Mouse (Mus musculus) limb, embryonic 10.5 days (tissue): ENCODE measurements around the gene Pus10. TPM values are rescaled to one million over a fixed set of nuclear protein-coding genes. Genes with fewer than 3 reads are reported as not detected.

ENCODE experiments used
- DNase-seq: peaks from one replicate; pipeline ENCODE4 v3.0.0-alpha.2; 2017; ENCODE audit warnings: low spot score
- H3K27ac ChIP-seq: fragments of 300-500 bp; sonication (generic); 2 replicates; pipeline ENCODE4 v1.5.1; 2016; ENCODE audit warnings: mild to moderate bottlenecking
- H3K27me3 ChIP-seq: fragments of 300-500 bp; sonication (generic); 2 replicates; pipeline ENCODE4 v1.6.1; 2016; ENCODE audit warnings: low read depth, mild to moderate bottlenecking; ENCODE audit not compliant: poor library complexity, severe bottlenecking
- H3K36me3 ChIP-seq: fragments of 300-500 bp; sonication (generic); 2 replicates; pipeline ENCODE4 v1.6.1; 2016; ENCODE audit warnings: mild to moderate bottlenecking, moderate library complexity
- H3K4me1 ChIP-seq: fragments of 300-500 bp; sonication (generic); 2 replicates; pipeline ENCODE4 v1.6.1; 2016
- H3K4me3 ChIP-seq: fragments of 300-500 bp; sonication (generic); 2 replicates; pipeline ENCODE4 v1.5.1; 2016; ENCODE audit warnings: mild to moderate bottlenecking, moderate library complexity
- H3K9me3 ChIP-seq: fragments of 300-500 bp; sonication (generic); replicated peaks from 2 replicates; pipeline ENCODE4 v1.6.1; 2016; ENCODE audit warnings: mild to moderate bottlenecking
- whole genome bisulfite sequencing: fragments of 180-500 bp; shearing (Covaris S2); methylation state at CpG from one replicate; pipeline ENCODE4 v1.1.7; 2016; 5-methylcytosine and 5-hydroxymethylcytosine counted together
- polyA plus RNA-seq: library from polyadenylated mRNA; unstranded; fragments of >200 nt; fragmentation: Nextera tagmentation; extraction: Ambion mirVana; gene quantifications from 2 replicates; pipeline ENCODE4 v1.2.1, GENCODE M21; 2016

Pus10 gene
- polyA plus RNA-seq, 1 experiment from 2014 or later, result 30.3 TPM

- Histone ChIP-seq H3K36me3 (peaks cover 63% of the 10 kb centered on the region), H3K27me3 (no peaks in the 10 kb centered on the region), H3K27ac (no peak overlapping the region), H3K4me3 (no peak overlapping the region), H3K9me3 (no peaks in the 10 kb centered on the region), H3K4me1 (no peaks in the 10 kb centered on the region)
- 93% methylated on average over 7 of the region's 7 CpGs for WGBS
- no peak for DNase-seq
Measured at GRCm38 (mm10) chr11:23704604-23705294, 39.3 kb downstream of the Pus10 start.

- peaks cover 94% of the 10 kb centered on the region for H3K36me3 ChIP-seq
- no peak for DNase-seq
- no peaks in the 10 kb centered on the region for H3K4me1 ChIP-seq
- no peaks in the 10 kb centered on the region for H3K27me3 ChIP-seq
- no peak overlapping the region for H3K4me3 ChIP-seq
- H3K27ac ChIP-seq, result no peak overlapping the region
- 93% methylated on average over 3 of the region's 3 CpGs for WGBS
- H3K9me3 ChIP-seq, result no peaks in the 10 kb centered on the region
Measured at GRCm38 (mm10) chr11:23712299-23712698, 46.8 kb downstream of the Pus10 start.

- no peak for DNase-seq
- WGBS, result over 99% methylated on average over 2 of the region's 2 CpGs
- Histone ChIP-seq H3K9me3 (no peaks in the 10 kb centered on the region), H3K36me3 (peaks cover 100% of the 10 kb centered on the region), H3K27me3 (no peaks in the 10 kb centered on the region), H3K4me1 (no peaks in the 10 kb centered on the region), H3K27ac (no peak overlapping the region), H3K4me3 (no peak overlapping the region)
Measured at GRCm38 (mm10) chr11:23718856-23719255, 53.4 kb downstream of the Pus10 start.

GRCm38 (mm10) chr11:23719825-23720224 is 54.4 kb downstream of the Pus10 start:
- no peaks in the 10 kb centered on the region for H3K9me3 ChIP-seq
- 90% methylated on average over 3 of the region's 3 CpGs for WGBS
- no peak overlapping the region for H3K27ac ChIP-seq
- no peaks in the 10 kb centered on the region for H3K27me3 ChIP-seq
- no peak overlapping the region for H3K4me3 ChIP-seq
- no peak for DNase-seq
- H3K36me3 ChIP-seq, result peaks cover 95% of the 10 kb centered on the region
- H3K4me1 ChIP-seq, result no peaks in the 10 kb centered on the region

GRCm38 (mm10) chr11:23722326-23722725 is 56.9 kb downstream of the Pus10 start:
- H3K4me3 ChIP-seq, result no peak overlapping the region
- no peaks in the 10 kb centered on the region for H3K27me3 ChIP-seq
- DNase-seq, result no peak
- WGBS, result 55% methylated on average over 2 of the region's 2 CpGs
- no peaks in the 10 kb centered on the region for H3K4me1 ChIP-seq
- no peak overlapping the region for H3K27ac ChIP-seq
- no peaks in the 10 kb centered on the region for H3K9me3 ChIP-seq
- H3K36me3 ChIP-seq, result peaks cover 94% of the 10 kb centered on the region

- H3K27ac ChIP-seq, result no peak overlapping the region
- no peaks in the 10 kb centered on the region for H3K27me3 ChIP-seq
- 87% methylated on average over 2 of the region's 2 CpGs for WGBS
- H3K9me3 ChIP-seq, result no peaks in the 10 kb centered on the region
- H3K36me3 ChIP-seq, result peaks cover 93% of the 10 kb centered on the region
- no peak overlapping the region for H3K4me3 ChIP-seq
- DNase-seq, result no peak
- no peaks in the 10 kb centered on the region for H3K4me1 ChIP-seq
Measured at GRCm38 (mm10) chr11:23725850-23726249, 60.4 kb downstream of the Pus10 start.

GRCm38 (mm10) chr11:23726441-23726840 is 61.0 kb downstream of the Pus10 start:
- H3K9me3 ChIP-seq, result no peaks in the 10 kb centered on the region
- H3K27me3 ChIP-seq, result no peaks in the 10 kb centered on the region
- H3K27ac ChIP-seq, result no peak overlapping the region
- WGBS, result 87% methylated on average over 2 of the region's 2 CpGs
- H3K4me3 ChIP-seq, result no peak overlapping the region
- H3K4me1 ChIP-seq, result no peaks in the 10 kb centered on the region
- H3K36me3 ChIP-seq, result peaks cover 93% of the 10 kb centered on the region
- DNase-seq, result no peak

GRCm38 (mm10) chr11:23728186-23728585 is 62.7 kb downstream of the Pus10 start:
- H3K27ac ChIP-seq, result no peak overlapping the region
- no peaks in the 10 kb centered on the region for H3K27me3 ChIP-seq
- H3K9me3 ChIP-seq, result no peaks in the 10 kb centered on the region
- no peak for DNase-seq
- H3K4me3 ChIP-seq, result no peak overlapping the region
- H3K36me3 ChIP-seq, result peaks cover 87% of the 10 kb centered on the region
- 89% methylated on average over 2 of the region's 2 CpGs for WGBS
- H3K4me1 ChIP-seq, result no peaks in the 10 kb centered on the region

- no peak for DNase-seq
- Histone ChIP-seq H3K36me3 (peaks cover 84% of the 10 kb centered on the region), H3K4me3 (no peak overlapping the region), H3K27ac (no peak overlapping the region), H3K9me3 (no peaks in the 10 kb centered on the region), H3K27me3 (no peaks in the 10 kb centered on the region), H3K4me1 (no peaks in the 10 kb centered on the region)
- 97% methylated on average over 4 of the region's 4 CpGs for WGBS
Measured at GRCm38 (mm10) chr11:23730120-23730519, 64.6 kb downstream of the Pus10 start.

GRCm38 (mm10) chr11:23732840-23733239 is 67.4 kb downstream of the Pus10 start:
- WGBS, result 97% methylated on average over 1 of the region's 1 CpGs
- no peaks in the 10 kb centered on the region for H3K9me3 ChIP-seq
- no peak overlapping the region for H3K4me3 ChIP-seq
- no peaks in the 10 kb centered on the region for H3K4me1 ChIP-seq
- H3K27me3 ChIP-seq, result no peaks in the 10 kb centered on the region
- peaks cover 58% of the 10 kb centered on the region for H3K36me3 ChIP-seq
- DNase-seq, result no peak
- no peak overlapping the region for H3K27ac ChIP-seq

- DNase-seq, result no peak
- H3K4me1 ChIP-seq, result no peaks in the 10 kb centered on the region
- no peaks in the 10 kb centered on the region for H3K27me3 ChIP-seq
- peaks cover 38% of the 10 kb centered on the region for H3K36me3 ChIP-seq
- no peaks in the 10 kb centered on the region for H3K9me3 ChIP-seq
- H3K4me3 ChIP-seq, result no peak overlapping the region
- no peak overlapping the region for H3K27ac ChIP-seq
- 94% methylated on average over 6 of the region's 6 CpGs for WGBS
Measured at GRCm38 (mm10) chr11:23734749-23735286, 69.3 kb downstream of the Pus10 start.

- peaks cover 28% of the 10 kb centered on the region for H3K36me3 ChIP-seq
- no peaks in the 10 kb centered on the region for H3K9me3 ChIP-seq
- no peaks in the 10 kb centered on the region for H3K4me1 ChIP-seq
- H3K27ac ChIP-seq, result no peak overlapping the region
- H3K27me3 ChIP-seq, result no peaks in the 10 kb centered on the region
- no peak overlapping the region for H3K4me3 ChIP-seq
- no peak for DNase-seq
Measured at GRCm38 (mm10) chr11:23735820-23736470, 70.5 kb downstream of the Pus10 start.

GRCm38 (mm10) chr11:23740895-23741294 is 75.4 kb downstream of the Pus10 start:
- WGBS, result 86% methylated on average over 4 of the region's 4 CpGs
- H3K9me3 ChIP-seq, result no peaks in the 10 kb centered on the region
- H3K36me3 ChIP-seq, result no peaks in the 10 kb centered on the region
- no peak overlapping the region for H3K27ac ChIP-seq
- no peaks in the 10 kb centered on the region for H3K4me1 ChIP-seq
- H3K27me3 ChIP-seq, result no peaks in the 10 kb centered on the region
- H3K4me3 ChIP-seq, result no peak overlapping the region
- no peak for DNase-seq
